Mouse (Mus musculus): Measurements from ENCODE around the gene Glra1.

- TF ChIP-seq POLR2A (IDR thresholded peaks at IDR 0.05; ENCODE audit: extremely low read depth, insufficient read depth, low read length): no peak
- no peak for TF ChIP-seq CTCF (IDR thresholded peaks at IDR 0.05; ENCODE audit: low read depth, low read length)
These were observed 140.0 kb downstream of the Glra1 start for GRCm38 (mm10) chr11:55468012-55468411.
